Mouse (Mus musculus) CD4-positive helper T cell, adult 2 months (primary cell): ENCODE results near the gene Ptpn23.
"Not testable (repeated sequence)": the region's sequence is repeated elsewhere in the genome, so short reads cannot be mapped to it uniquely, and the experiment has no call there.

Source experiments
- DNase-seq: peaks from one replicate; pipeline ENCODE4 v3.0.0-alpha.2; 2012; ENCODE audit warnings: low read depth, missing footprints, low spot score

Gene Ptpn23

GRCm38 (mm10) chr9:110384369-110384929 is 23.6 kb downstream of the Ptpn23 start:
- no peak for DNase-seq

GRCm38 (mm10) chr9:110381292-110381691 is 26.7 kb downstream of the Ptpn23 start:
- no peak for DNase-seq

- no peak for DNase-seq
Observed at GRCm38 (mm10) chr9:110380662-110381061, 27.4 kb downstream of the Ptpn23 start.

- no peak for DNase-seq
Observed at GRCm38 (mm10) chr9:110379361-110379760, 28.7 kb downstream of the Ptpn23 start.

GRCm38 (mm10) chr9:110377655-110378054 is 30.4 kb downstream of the Ptpn23 start:
- DNase-seq, result not testable (repeated sequence)

GRCm38 (mm10) chr9:110375668-110376067 is 32.3 kb downstream of the Ptpn23 start:
- no peak for DNase-seq

GRCm38 (mm10) chr9:110373871-110374270 is 34.1 kb downstream of the Ptpn23 start:
- DNase-seq, result no peak

- DNase-seq, result no peak
Observed at GRCm38 (mm10) chr9:110369860-110370259, 38.2 kb downstream of the Ptpn23 start.

GRCm38 (mm10) chr9:110366746-110367145 is 41.3 kb downstream of the Ptpn23 start:
- no peak for DNase-seq

GRCm38 (mm10) chr9:110362337-110362736 is 45.7 kb downstream of the Ptpn23 start:
- DNase-seq, result no peak

GRCm38 (mm10) chr9:110361299-110361698 is 46.7 kb downstream of the Ptpn23 start:
- no peak for DNase-seq

- DNase-seq, result no peak
Observed at GRCm38 (mm10) chr9:110358341-110358740, 49.7 kb downstream of the Ptpn23 start.

- DNase-seq, result no peak
Observed at GRCm38 (mm10) chr9:110351932-110352632, 55.9 kb downstream of the Ptpn23 start.

- no peak for DNase-seq
Observed at GRCm38 (mm10) chr9:110351350-110351749, 56.7 kb downstream of the Ptpn23 start.

- DNase-seq, result no peak
Observed at GRCm38 (mm10) chr9:110350612-110351011, 57.4 kb downstream of the Ptpn23 start.

- no peak for DNase-seq
Observed at GRCm38 (mm10) chr9:110350188-110350587, 57.8 kb downstream of the Ptpn23 start.

- no peak for DNase-seq
Observed at GRCm38 (mm10) chr9:110348899-110349298, 59.1 kb downstream of the Ptpn23 start.

- DNase-seq, result no peak
Observed at GRCm38 (mm10) chr9:110345057-110345739, 62.8 kb downstream of the Ptpn23 start.

- no peak for DNase-seq
Observed at GRCm38 (mm10) chr9:110343805-110344204, 64.2 kb downstream of the Ptpn23 start.

- no peak for DNase-seq
Observed at GRCm38 (mm10) chr9:110342008-110342407, 66.0 kb downstream of the Ptpn23 start.

- DNase-seq, result no peak
Observed at GRCm38 (mm10) chr9:110340037-110340750, 67.8 kb downstream of the Ptpn23 start.
